Mouse (Mus musculus): ENCODE data around the gene Rpl23a.
A peak's percentile ranks its signal among the peaks of the same experiment; 100 is the strongest.
"Not testable (repeated sequence)": the region's sequence is repeated elsewhere in the genome, so short reads cannot be mapped to it uniquely, and the experiment has no call there.

Gene Rpl23a

DNA sequence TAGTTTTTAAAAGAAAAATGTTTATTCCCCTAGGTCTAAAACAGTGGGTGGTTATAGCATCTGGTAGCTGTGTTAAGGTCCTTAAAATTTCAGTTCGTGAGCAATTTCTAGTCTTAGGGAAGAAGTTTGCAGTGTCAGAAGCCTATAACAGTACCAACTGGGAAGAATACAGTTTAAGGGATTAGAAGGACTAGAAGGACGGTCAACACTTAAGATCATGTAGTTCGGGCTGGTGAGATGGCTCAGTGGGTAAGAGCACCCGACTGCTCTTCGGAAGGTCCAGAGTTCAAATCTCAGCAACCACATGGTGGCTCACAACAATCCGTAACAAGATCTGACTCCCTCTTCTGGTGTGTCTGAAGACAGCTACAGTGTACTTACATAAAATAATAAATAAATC lies 1.3 kb upstream of the Rpl23a start:
- DNase-seq (ENCODE audit: low spot score in 2 of 2), result not testable (repeated sequence)

DNA sequence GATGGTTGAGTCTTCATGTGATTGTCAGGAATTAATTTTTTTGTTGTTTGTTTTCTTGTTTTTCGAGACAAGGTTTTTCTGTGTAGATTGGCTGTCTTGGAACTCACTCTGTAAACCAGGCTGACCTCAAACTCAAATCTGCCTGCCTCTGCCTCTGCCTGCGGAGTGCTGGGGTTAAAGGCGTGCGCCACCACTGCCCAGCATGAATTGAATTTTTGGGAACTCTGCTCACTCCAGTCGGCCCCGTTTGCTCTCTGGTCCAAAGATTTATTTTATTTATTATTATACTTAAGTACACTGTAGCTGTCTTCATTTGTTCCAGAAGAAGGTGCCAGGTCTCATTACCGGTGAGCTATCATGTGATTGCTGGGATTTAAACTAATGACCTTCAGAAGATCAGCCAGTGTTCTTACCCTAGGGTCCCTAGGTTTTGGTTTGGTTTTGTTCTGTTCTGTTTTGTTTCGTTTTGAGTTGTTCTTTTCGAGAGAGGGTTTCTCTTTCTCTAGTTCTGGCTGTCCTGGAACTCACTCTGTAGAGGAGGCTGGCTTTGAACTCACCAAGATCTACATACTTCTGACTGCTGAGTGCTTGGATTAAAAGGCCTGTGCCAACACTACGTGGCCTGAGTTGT lies 615 bp upstream of the Rpl23a start:
- DNase-seq (ENCODE audit: low spot score in 2 of 2), result no peak

DNA sequence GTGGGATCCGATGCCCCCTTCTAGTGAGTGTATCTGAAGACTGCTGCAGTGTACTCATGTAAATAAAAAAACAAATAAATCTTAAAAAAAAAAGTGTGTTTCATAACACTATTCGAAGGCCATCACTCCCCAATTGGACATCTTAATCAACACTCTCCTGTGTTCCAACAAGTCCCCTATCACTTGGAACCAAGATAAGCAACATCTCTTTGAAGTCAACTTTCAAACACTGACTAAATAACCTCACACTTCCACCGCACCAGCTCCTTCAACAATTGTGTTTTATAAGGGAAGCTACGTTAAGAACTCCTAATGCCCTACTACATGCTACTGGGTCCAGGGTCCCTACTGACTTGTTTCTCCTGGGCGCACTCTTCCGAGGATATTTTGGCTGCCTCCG lies 934 bp downstream of the Rpl23a start:
- DNase-seq (ENCODE audit: low spot score in 2 of 2), result no peak

DNA sequence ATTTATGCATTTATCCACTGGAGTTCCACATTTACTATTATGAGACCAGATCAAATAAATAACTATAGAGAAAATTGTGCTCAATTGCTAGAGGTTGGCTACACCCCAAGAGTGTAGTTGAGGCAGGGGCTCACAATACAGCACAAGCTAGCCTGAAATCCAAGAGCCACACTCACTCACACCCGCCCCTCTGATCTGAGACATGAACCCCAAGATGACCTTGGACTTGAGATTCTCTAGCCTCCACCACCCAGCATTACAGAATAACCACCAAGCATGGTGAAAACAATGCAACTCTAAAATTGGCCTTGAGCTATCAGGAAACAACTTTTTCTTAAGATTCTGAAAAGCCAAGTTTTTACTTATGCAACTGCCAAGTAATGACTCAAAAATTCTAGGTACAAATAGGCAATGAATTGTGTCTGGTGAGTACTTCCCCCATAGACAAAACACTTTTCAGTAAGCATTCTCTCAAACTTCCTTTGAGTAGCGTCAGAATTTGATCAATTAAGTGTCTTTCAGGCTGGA lies 1.5 kb downstream of the Rpl23a start:
- no peak for DNase-seq (ENCODE audit: low spot score in 2 of 2)

DNA sequence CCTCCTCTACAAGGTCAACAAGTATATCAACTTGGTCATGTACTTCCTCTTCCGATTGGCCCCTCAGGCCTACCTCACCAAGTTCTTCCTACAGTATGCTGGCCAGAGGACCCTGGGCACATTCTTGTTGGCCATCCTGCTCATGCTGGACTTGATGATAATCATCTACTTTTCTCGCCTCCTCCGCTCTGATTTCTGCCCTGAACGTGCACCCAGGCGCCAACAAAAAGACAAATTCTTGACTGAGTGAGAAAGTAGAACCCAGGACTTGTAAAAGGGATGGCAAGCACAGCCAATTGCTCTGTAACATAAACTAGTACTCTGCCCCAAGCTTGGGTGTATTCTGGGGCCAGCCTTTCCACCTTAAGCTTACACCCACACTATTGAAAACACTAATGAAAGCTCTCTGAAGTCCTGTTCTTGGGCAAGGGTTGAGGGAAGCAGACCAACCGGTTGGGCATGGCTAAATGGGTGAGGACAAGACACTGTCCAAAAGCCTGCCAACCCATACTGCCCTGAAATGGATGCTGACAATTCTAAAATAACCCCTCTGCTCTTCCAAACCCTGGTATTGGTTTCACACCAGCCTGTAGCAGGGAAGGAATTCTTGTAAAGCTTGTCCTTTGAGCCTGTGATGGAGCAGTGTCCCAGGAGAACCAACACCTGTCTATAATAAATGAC lies 3.2 kb downstream of the Rpl23a start:
- no peak for DNase-seq (ENCODE audit: low spot score in 2 of 2)

DNA sequence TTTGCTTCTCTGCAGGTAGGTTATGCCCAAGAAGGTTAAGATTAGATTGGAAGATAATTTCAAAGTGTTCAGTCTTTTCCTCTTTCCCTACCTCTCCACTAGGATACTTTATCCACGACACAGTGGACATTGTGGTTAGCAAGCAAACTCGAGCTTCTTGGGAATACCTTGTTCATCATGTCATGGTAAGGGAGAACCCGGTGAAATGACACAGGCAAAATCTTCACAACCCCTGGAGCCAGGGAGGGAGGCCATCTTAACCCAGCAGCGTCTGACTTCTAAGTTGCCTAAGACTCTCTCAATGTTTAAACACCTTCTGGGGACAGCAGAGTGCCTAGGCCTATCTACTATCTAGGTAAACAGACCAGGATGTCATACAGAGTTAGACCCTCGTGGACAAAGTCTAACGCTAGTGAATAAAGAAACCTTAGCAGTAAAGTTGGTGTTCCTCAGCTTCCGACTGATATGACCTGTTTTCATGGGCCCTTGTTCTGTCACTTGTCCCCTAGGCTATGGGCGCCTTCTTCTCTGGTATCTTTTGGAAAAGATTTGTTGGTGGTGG lies 3.9 kb downstream of the Rpl23a start:
- DNase-seq (ENCODE audit: low spot score in 2 of 2), result no peak

DNA sequence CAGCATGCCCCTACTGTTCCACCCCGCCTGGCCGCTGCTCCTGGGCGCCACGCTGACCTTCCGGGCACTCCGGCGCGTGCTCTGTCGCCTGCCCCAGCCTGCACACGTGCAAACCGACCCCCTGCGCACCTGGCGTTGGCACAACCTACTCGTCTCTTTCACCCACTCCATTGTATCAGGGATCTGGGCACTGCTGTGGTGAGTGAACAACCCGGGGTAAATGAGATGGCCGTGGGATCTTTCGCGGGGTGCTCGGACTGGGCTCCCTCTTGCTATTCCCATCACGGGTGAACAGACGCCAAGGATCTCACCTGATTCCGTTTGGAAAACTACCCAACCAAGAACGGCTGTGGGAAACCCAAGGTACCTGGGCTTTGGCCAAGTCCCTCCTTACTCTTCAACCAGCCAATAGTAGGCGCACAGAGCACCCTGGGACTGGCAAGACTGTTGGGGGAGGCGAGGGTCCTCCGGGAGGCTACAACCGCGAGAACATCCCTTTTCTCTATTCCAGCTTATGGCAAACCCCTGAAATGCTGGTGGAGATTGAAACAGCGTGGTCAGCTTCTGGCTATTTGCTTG lies 4.4 kb downstream of the Rpl23a start:
- DNase-seq (ENCODE audit: low spot score in 2 of 2), result peak in 1 of 2 experiments; percentile 66

DNA sequence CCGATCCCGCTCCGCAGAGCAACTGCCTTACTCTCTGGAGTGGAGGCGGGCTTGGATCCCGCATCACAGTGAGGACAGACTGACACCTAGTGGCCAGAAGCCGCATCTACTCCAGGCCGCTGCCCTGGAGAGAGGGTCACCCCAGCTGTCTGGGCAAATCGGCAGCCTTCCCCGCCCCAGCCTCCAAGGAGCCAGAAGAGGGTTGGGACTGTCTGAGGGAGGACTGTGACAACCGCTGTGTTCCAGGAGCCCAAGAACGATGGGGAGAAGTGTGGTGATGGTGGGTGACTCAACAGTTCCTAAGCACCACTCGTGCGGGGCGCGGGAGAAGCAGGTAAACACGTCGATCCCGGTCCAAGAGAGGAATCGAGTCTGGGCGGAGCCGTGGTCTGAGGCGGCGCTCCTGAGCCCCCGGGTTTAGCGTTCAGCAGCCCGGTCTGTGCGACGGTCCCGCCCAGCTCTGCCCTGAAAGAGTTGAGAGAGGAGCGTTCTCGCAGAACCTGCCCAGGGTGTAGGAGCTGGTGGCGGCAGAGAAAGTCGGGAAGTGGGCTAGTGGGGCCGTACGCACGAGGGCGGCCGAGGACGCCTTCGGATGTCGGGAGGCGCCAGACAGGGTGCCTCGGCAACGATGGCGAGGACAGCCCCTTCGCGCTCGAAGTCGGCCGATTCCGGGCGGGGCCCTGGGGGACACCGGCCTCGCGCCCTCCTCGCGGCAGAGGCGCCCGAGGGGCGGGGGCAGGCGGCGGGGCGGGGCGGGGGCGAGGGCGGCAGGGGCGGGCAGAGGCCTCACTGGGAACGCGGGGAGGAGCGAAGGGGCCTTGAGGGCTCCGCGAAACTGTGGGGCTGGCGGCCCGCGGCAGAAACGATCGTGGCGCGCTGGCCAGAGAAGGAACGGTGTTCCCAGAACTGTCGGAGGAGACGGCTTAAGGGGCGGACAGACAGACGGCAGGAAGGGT lies 5.2 kb downstream of the Rpl23a start:
- peak; percentile 96 to 98 for DNase-seq (ENCODE audit: low spot score in 2 of 2)

DNA sequence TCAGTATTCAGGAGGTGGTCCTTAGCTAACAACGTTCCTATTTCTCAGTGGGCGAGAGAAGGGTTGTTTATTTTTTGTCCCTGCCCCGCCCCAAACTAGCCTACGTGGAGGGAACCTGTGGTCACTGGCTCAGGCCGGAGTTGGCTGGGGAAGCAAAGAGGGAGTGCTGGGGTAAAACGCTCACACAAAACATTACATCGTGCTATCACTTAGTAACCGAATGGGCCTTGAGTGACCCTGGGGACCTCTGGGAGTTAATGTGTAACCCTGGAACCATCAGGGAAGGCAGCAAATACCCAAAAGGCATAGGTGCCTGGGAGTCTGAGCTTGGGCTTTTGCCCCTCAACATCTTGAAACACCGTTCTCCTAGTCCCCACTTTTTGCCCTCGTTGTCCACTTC lies 5.9 kb downstream of the Rpl23a start:
- DNase-seq (ENCODE audit: low spot score in 2 of 2), result no peak

DNA sequence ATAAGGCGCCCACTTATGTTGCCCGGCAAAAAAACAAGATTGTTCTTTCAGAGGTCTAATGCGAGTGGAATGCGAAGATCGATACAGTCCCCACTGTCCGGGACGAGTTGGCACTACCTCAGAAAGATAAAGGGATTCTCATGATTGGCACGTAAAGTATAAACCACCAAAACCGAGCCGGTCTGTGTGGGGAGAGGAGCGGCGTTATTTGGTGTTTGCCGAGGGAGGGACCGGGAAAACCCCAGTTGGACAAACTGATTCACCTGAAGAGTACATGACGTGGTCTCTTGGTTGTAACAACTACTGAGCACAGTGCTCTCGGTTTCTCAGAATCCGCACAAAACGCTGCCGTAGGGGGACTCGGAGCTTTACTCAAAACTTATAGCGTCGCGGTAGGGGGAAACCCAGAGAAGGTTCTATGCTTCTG lies 6.5 kb downstream of the Rpl23a start:
- DNase-seq (ENCODE audit: low spot score in 2 of 2), result peak in 1 of 2 experiments; percentile 18

DNA sequence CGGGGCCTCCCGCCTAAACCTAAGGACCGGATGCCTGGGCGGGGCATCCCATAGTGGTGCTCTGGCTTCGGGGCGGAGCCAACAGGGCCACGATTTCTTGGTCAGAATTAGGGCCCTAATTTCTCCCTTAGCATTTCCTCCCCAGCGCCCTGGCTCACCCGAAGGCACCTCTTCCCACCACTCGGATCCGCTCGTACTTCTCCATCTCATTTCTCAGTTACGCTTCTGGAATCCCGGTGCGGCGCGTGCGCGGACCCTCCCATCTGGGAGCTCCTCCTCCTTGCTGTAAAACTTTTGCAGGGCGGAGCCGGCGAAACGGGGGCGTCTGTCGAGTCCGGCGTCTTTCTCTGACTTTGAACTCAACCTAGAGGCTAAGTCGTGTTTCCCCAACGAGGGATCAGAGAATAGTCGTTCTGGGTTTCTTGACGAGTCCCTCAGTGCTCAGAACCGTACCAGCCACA lies 7.0 kb downstream of the Rpl23a start, which contains the start of the genes Nek8 and Tlcd1:
Nek8 (minus strand) TSS at position 274 of the 461 bp plus-strand sequence.
Tlcd1 (plus strand) TSS at position 310 of the 461 bp plus-strand sequence.
- peak; percentile 87 to 89 for DNase-seq (ENCODE audit: low spot score in 2 of 2)

DNA sequence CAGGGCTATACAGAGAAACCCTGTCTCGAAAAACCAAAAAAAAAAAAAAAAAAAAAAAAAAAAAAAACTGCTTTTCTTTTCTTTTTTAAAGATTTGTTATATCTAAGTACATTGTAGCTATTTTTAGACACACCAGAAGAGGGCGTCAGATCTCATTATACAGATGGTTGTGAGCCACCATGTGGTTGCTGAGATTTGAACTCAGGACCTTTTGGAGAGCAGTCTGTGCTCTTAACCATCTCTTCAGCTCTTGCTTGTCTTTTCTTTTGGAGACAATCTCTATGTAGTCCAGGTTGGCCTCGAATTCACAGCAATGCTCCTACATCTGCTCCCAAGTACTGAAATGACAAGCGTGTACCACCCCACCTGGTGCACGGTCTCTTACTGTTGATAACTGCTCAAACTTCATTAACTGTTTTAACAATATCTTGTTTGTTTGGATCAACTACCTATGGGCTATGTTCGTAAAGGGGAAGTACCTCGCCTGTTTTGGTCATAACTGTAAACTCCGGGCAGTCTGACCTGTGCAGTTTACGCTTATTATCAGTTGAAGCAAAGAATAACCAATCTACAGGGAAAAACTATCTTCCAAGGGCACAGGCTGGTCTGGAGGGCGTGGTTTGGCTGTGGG lies 7.5 kb downstream of the Rpl23a start:
- DNase-seq (ENCODE audit: low spot score in 2 of 2), result no peak

DNA sequence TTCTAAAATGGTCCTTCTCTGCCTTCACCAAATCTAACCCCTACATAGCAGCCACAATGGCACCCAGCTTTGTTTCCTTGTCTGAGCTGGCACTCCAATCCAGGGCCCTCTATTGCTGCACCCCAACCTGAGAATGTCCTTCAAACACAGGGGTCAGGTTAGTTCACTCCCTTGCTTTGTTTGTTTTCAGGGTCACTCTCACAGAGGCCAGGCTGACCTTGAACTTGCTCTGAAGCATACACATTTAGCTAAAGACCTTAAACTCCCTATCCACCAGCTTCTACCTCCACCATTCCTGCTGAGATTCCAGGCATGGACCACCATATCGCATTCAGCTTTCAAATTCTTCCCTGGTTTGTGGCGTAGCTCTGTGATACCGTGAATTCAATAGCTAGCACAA lies 8.9 kb downstream of the Rpl23a start:
- DNase-seq (ENCODE audit: low spot score in 2 of 2), result no peak

DNA sequence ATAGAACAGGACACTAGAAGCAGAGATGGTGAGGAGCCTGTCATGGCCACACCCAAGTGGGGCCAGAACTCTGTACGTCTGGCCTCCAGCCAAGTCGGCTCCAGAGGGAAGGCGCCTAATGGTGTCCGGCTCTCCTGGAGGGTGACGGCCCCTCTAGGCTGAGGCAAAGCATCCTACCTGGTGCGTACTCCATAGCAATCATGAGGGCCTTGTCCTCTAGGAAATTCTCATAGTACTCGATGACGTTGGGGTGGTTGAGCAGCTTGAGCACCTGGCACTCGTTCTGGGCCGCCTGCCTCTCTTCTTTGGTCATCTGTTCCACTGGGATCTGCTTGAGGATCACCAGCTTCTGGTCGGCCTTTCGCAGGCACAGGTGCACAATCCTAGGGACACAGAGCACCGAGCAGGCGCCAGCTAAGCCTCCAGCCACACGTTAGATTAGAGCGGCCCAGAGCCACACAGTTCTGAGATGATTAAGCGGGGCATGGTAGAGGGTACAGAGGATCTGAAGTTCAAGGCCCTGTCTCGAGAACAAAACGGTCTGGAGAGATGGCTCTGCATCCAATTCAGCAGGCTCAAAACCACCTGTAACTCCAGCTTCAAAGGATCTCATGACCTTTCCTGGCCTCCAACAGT lies 10.5 kb downstream of the Rpl23a start:
- peak in 1 of 2 experiments; percentile 17 for DNase-seq (ENCODE audit: low spot score in 2 of 2)

DNA sequence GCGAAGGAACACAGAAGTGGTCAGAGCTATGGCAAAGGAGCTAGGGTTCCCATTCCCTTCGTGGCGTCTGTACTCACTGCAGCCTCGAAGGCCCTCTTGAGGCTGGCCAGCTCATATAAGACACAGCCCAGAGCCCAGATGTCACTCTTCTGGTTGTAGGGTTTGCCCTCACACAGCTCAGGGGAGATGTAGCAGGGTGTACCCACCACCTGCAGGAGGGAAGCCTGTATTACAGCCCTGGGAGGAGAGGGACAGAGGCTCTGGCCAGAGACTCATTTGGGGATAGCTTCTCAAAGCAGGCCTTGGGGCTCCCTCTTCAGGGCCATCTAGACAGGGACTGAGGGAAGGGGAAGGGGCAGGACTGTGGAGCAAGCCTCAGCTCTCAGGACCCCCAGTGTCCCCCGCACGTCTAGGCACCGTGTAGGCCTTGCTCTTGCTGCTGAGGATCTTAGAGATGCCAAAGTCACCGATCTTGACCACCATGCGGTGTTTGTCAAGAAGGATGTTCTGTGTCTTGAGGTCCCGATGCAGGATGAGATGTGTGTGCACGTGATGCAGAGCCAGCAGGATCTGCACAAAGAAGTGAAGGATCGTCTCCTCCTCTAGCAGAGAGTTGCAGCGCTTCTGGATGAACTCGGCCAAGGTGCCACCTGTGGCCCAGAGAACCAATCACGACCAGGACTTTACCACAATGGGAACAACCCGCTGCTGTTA lies 11.2 kb downstream of the Rpl23a start:
- peak in 1 of 2 experiments; percentile 14 for DNase-seq (ENCODE audit: low spot score in 2 of 2)

DNA sequence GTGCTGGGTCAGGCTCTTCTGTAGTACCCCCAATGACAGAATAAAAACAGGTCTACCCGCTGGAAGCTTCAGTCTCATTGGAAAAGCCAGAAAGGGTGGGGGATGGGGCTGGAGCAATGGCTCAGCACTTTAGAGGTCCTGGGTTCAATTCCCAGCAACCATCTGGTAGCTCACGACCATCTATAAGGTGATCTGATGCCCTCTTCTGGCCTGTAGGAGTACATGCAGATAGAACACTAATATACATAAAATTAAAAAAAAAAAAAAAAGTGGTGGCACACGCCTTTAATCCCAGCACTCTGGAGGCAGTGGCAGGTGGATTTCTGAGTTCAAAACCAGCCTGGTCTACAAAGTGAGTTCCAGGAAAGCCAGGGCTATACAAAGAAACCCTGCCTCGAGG lies 12.1 kb downstream of the Rpl23a start:
- no peak for DNase-seq (ENCODE audit: low spot score in 2 of 2)

DNA sequence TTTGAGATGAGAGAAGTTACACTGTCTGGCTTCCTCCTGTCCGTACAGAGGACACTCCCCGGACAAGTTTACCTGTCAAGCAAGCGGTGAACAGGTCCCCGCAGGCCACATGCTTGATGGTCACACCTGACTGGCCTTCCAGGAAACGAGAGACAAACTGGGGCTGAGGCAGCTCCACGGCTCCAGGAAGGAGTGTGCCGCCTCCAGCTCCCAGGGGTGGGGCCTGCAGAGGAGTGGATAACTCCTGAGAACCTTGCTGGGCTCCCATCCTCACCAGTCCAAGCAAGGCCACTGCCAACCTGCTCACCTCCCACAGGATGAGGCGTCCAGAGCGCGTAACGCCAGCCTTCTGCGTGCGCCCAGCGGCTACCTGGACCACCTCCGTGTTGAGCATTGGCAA lies 13.1 kb downstream of the Rpl23a start:
- no peak for DNase-seq (ENCODE audit: low spot score in 2 of 2)

DNA sequence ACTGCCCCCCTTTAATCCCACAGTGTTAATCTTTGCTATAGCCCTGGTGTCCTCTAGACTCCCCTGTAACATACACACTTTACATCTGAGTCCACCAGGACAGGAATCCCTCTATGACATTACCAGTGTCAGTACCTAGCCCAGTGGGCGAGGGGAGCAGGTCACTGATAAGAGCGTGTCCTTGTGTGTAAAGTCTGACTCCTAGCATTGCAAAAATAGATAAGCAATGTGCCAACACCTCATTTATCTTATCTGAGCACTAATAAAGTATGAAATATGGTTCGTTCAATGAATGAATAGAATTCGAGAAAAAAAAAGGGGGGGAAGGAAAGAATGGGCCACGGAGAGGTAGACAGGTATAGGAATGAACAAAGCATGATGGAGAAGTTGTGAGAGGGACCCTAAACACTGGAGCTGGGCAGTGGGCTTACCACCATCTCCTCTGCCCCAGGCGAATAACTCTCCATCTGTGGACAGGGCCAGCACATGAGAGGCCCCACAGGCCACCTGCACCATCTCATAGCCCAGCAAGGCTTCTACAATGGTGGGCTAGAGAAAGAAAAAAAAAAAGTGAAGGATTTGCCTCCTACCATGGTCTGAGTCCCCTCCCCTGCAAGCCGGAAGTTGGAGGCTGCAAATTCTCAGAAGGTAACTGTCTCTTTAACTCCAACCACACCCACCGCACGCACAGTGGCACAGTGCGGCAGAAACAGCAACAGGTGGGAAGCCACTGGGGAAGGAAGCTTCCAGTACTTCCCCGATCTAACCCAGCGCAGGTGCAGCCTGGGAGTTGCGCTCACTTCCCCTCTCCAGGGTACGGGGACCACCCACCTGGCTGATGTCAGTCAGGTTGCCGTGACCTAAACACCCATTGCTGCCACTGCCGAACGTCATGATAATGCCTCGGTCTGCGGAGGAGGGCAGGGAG lies 14.6 kb downstream of the Rpl23a start:
- DNase-seq (ENCODE audit: low spot score in 2 of 2), result no peak

Measured in urinary bladder, postnatal 4 days (tissue).